1 mouse cellular context compared by ENCODE assay signal in the genomic region with DNA sequence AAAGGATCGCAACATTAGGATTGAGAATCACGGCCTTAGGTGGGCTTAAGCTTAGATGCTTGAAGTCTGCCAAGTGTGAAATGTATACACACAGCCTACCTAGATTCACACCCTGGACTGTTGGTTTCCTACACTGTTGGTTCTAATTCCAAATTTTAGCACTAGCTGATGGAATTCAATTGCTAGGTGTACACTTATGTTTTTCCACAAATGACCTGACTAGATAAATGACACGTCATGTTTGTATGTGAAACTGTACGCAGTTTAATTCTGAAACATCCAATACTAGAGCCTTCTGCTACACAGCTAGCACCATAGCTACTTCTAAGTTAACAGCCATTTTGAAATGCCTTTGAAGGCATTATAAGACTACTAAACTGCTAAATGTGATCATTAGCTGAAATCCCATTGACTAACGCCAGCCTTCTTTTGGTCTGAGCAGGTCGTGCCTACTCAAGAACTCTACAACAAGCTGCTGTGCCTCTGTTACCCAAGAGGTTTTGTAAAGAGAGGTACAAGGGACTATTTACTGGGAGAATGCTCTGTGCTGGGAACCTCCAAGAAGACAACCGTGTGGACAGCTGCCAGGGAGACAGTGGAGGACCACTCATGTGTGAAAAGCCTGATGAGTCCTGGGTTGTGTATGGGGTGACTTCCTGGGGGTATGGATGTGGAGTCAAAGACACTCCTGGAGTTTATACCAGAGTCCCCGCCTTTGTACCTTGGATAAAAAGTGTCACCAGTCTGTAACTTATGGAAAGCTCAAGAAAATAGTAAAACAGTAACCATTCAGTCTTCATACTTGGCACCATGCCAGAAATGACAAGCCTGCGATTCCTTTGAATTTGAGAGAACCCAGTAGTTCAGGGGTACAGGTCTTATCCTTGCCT.
TF ChIP-seq lines count a peak whose summit lies in the region.

No protein-coding gene starts in this region.

TF ChIP-seq in MEL, 35 proteins besides CTCF, POLR2A, EP300 and RAD21 (continued from another document):
- TF ChIP-seq BHLHE40 (IDR thresholded peaks at IDR 0.05; ENCODE audit: borderline replicate concordance, low read depth, low read length) = no peak
- no peak for TF ChIP-seq MAX (IDR thresholded peaks at IDR 0.05; ENCODE audit: low read length)
- TF ChIP-seq USF2 (IDR thresholded peaks at IDR 0.05; ENCODE audit: borderline replicate concordance in 1 of 2, insufficient read depth in 1 of 2, low read depth in 1 of 2, low read length in 2 of 2) = no peak
- TF ChIP-seq JUND (IDR thresholded peaks at IDR 0.05; ENCODE audit: low read depth, low read length) = no peak
- no peak for TF ChIP-seq USF1 (IDR thresholded peaks at IDR 0.05; ENCODE audit: low read depth, low read length)
- no peak for TF ChIP-seq NRF1 (IDR thresholded peaks at IDR 0.05; ENCODE audit: insufficient read depth, low read depth, low read length, poor library complexity, severe bottlenecking)
- TF ChIP-seq MAZ (IDR thresholded peaks at IDR 0.05; ENCODE audit: low read depth, low read length) = no peak
- TF ChIP-seq CHD2 (IDR thresholded peaks at IDR 0.05; ENCODE audit: low read length) = peak; percentile 18; the same call in 1 of the 2 replicates
- no peak for TF ChIP-seq KAT2A (conservative IDR thresholded peaks at IDR 0.05; ENCODE audit: low read depth, low read length)
- no peak for TF ChIP-seq TCF12 (IDR thresholded peaks at IDR 0.05; ENCODE audit: low read depth, low read length)
- no peak for TF ChIP-seq E2F4 (IDR thresholded peaks at IDR 0.05; ENCODE audit: borderline replicate concordance, low read depth, low read length)
